Comparison of ENCODE assay signal across 12 mouse cellular contexts in the genomic region with DNA sequence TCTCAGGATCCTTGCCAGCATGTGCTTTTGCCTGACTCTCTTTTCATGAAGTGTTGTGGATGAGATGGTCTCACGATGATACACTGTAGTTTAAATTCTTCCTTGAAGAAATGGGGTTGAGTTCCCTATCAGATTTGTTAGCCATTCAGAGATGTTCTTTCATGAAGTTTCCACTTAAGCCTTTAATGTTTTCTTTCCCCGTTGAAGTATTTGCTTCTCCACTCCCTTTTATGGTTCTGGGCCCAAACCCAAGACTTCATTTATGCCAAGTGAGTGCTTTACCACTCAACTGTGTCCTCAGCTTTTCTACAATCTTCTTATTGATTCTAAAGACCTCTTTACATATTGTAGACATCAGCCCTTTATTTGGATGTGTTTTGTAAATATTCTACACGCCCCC.
"Had no signal": no experiment of that assay in that cellular context is flagged by ENCODE, and none has a peak within 500 bp of the region (broad histone marks: within the 10 kb centered on the region; RNA-seq: fewer than 3 reads in every experiment).

No protein-coding gene starts in this region.

- H3K9me3 ChIP-seq: intestine, embryonic 15.5 days; kidney, embryonic 15.5 days; limb, embryonic 12.5 days; midbrain, embryonic 13.5 days; neural tube, embryonic 12.5 days had no signal

- H3K4me1 ChIP-seq: intestine, embryonic 15.5 days; kidney, embryonic 15.5 days; limb, embryonic 12.5 days; midbrain, embryonic 13.5 days; neural tube, embryonic 12.5 days had no signal

- ATAC-seq: intestine, embryonic 15.5 days; midbrain, embryonic 13.5 days had no signal

- H3K36me3 ChIP-seq: intestine, embryonic 15.5 days; kidney, embryonic 15.5 days; limb, embryonic 12.5 days; midbrain, embryonic 13.5 days; neural tube, embryonic 12.5 days had no signal

- H3K4me2 ChIP-seq: intestine, embryonic 15.5 days; kidney, embryonic 15.5 days; limb, embryonic 12.5 days; lung, embryonic 14.5 days; midbrain, embryonic 13.5 days; neural tube, embryonic 12.5 days had no signal

- DNase-seq: kidney, adult 2 months; kidney, postnatal 14 days; lung, embryonic 14.5 days; right cerebral cortex, postnatal 4 days; spleen, adult 18-20 months; thymus, postnatal 36 days had no signal

- H3K9ac ChIP-seq: intestine, embryonic 15.5 days; kidney, embryonic 15.5 days; limb, embryonic 12.5 days; lung, embryonic 14.5 days; midbrain, embryonic 13.5 days; neural tube, embryonic 12.5 days had no signal

- H3K4me3 ChIP-seq: intestine, embryonic 15.5 days; kidney, embryonic 15.5 days; limb, embryonic 12.5 days; midbrain, embryonic 13.5 days; myocyte; neural tube, embryonic 12.5 days had no signal

- H3K27me3 ChIP-seq: intestine, embryonic 15.5 days; kidney, embryonic 15.5 days; limb, embryonic 12.5 days; midbrain, embryonic 13.5 days; neural tube, embryonic 12.5 days had no signal

- H3K27ac ChIP-seq: intestine, embryonic 15.5 days; kidney, embryonic 15.5 days; limb, embryonic 12.5 days; midbrain, embryonic 13.5 days; neural tube, embryonic 12.5 days had no signal
